Mouse (Mus musculus) liver (tissue): ENCODE data around the gene Caly.

Experiments
- DNase-seq: peaks from one replicate; pipeline ENCODE4 v3.0.0-alpha.2; 2020; ENCODE audit warnings: mixed read lengths

The Caly gene

DNA sequence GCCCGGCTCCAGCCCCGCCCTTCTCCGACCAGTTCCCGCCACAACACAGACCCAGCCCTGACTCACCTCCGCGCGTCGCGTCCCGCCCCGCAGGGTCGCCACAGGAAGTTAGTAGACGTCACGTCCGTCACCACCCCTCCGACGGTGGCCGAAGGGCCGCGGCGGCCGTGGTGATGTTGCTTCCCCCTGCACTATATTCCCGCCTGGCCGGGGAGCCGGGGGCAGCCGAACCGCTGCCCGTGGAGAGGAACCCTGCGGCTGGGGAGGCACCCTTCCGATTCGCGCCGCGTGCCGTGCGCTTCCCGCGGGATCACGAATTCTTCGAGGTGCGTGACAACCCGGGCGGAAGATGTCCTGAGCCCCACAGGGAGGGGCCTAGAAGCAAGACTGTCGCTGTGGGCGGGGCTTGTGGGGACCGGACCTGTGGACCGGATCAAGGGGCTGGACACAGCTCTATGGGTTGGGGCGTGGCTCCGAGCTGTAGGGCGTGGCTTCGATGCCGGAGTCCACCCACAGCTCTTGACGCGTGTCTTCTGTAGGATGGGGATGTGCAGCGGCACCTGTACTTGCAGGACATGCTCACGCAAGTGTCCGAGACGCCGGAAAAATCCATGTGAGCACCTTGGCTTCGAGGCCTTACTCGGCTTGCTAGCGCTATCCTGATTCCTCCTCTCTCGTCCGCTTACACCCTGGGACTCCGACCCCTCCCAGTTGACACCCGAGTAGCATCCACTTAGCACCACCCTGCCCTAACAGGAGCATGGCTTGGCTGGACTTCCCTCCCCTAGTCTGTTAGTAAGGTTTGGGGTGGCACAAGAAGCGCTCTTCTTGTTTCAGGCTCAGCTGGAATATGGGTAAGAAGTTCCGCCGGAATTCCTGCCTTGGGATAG is 45.8 kb downstream of the Caly start, which contains the start of the genes Zfp511 and Tubgcp2:
Gene Zfp511 (plus strand): TSS at position 111 of the 890 bp plus-strand sequence.
Gene Tubgcp2 (minus strand): TSS at position 389 of the 890 bp plus-strand sequence.
- DNase-seq = peak; percentile 99

DNA sequence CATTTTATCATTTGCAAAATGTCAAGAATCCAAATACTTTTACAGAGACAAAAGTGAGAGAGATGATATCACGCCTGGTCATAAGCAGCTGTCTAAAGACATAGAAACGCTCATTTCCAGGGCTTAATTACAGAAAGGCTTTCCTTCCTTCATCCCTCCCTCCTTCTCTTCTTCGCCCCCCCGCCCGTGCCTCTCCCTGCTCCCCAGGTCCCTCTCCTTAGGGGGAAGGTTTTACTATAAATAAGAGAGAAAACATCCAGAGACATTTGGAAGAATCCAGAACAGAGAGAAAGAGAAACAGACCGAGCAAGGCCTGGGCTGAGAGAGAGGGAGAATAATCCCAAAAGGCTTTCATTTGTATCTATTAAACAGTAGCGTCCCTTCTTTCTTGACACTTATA is 46.9 kb downstream of the Caly start:
- no peak for DNase-seq

DNA sequence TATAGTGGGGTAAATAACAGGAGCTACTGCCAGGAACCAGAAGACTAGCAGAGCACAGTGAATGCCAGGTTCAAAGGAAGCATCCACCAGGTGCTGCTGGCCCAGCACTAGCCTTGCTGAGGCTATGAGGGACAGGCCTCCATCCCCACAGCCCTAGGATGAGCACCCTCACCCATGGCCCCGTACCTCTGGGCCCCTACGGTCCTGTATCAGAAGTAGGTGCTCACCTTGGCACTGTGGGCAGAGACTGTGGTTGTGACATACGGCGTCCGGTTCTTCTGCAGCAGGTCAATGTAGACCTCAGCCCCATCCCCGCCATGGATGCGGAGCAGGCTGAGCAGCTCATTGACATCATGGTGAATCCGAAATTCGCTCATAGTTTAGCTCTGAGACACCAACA is 49.0 kb downstream of the Caly start:
- DNase-seq = no peak

DNA sequence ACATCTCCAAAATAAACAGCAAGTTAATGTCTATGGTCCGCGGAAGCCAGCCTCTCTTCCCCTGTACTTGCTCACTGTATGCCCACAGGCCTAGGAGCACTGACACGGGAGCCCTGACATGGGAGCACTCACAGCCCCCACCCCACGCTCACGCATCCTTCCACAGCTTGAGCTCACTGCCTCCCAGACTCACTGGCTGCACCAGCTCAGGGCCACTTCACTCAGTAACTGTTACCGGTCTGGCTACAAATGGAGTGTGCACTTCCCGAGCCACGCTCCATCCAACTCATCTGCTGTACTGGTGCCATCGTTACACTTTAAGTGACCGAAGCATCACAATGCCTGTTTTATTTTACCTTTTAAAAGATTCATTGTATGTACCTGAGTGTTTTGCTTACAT is 50.0 kb downstream of the Caly start:
- no peak for DNase-seq

DNA sequence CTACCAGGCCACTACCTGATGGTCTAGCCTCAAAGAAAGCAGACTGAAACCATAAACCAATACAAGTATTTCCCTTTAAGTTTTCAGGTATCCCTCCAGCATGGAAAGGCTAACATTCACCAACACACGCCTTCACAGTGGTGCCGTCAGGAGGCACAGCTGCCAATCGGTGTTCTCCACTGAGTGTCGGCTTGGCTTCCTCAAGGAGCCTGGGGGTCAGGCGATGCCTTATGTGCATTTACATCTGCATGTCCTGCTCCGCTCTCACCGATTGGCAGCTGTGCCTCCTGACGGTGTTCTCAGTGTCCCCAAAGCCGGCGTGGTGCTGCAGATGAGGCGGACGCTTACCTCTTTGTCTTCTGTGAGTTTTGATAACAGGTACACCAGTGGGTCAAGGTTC is 50.6 kb downstream of the Caly start:
- no peak for DNase-seq
